Mouse (Mus musculus) liver, adult 2 months (tissue): ENCODE results near the gene Asb16. TPM values are rescaled to one million over a fixed set of nuclear protein-coding genes. Genes with fewer than 3 reads are reported as not detected.

Experiments used
- DNase-seq: peaks from one replicate; pipeline ENCODE4 v3.0.0-alpha.2; 2011; ENCODE audit warnings: low read depth, low spot score; ENCODE audit errors: extremely low read depth
- H3K27ac ChIP-seq: fragments of 200-500 bp; replicated peaks from 2 replicates; pipeline ENCODE4 v1.5.1; 2012; ENCODE audit warnings: low read depth, mild to moderate bottlenecking, control low read depth, inconsistent platforms, low read length; ENCODE audit not compliant: insufficient read depth
- H3K27me3 ChIP-seq: fragments of 200-500 bp; 2 replicates; pipeline ENCODE4 v1.6.1; 2012; ENCODE audit warnings: mild to moderate bottlenecking, moderate library complexity, low read length, inconsistent platforms; ENCODE audit not compliant: control insufficient read depth, insufficient read depth
- H3K36me3 ChIP-seq: fragments of 200-500 bp; 2 replicates; pipeline ENCODE4 v1.6.1; 2012; ENCODE audit warnings: low read length, inconsistent platforms; ENCODE audit not compliant: control insufficient read depth, insufficient read depth
- H3K4me1 ChIP-seq: fragments of 200-500 bp; 2 replicates; pipeline ENCODE4 v1.6.1; 2011; ENCODE audit warnings: low read length; ENCODE audit not compliant: control insufficient read depth, insufficient read depth
- H3K4me3 ChIP-seq: fragments of 200-500 bp; 2 replicates; pipeline ENCODE4 v1.5.1; 2011; ENCODE audit warnings: low read depth, mild to moderate bottlenecking, control low read depth, low read length, moderate library complexity; ENCODE audit not compliant: insufficient read depth
- H3K79me2 ChIP-seq: fragments of 200-500 bp; 2 replicates; pipeline ENCODE4 v1.6.1; 2012; ENCODE audit warnings: inconsistent platforms, mild to moderate bottlenecking, low read length, moderate library complexity; ENCODE audit not compliant: control insufficient read depth, insufficient read depth
- H3K9ac ChIP-seq: fragments of 200-500 bp; 2 replicates; pipeline ENCODE4 v1.6.1; 2012; ENCODE audit warnings: low read depth, mild to moderate bottlenecking, control low read depth, inconsistent platforms, low read length
- CTCF ChIP-seq: fragments of 200-500 bp; IDR thresholded peaks from 2 replicates; pipeline ENCODE4 v1.5.1; 2011; ENCODE audit warnings: low read depth, low read length, control low read depth
- POLR2A ChIP-seq: fragments of 200-500 bp; IDR thresholded peaks from 2 replicates; pipeline ENCODE4 v1.6.1; 2011; ENCODE audit warnings: low read length, control low read depth; ENCODE audit not compliant: insufficient read depth; ENCODE audit errors: extremely low read depth
- WGBS: fragments of 180-500 bp; shearing (Covaris S2); methylation state at CpG from one replicate; pipeline ENCODE4 v1.1.7; 2018; 5-methylcytosine and 5-hydroxymethylcytosine counted together
- polyA plus RNA-seq: library from polyadenylated mRNA; depleted of rRNA; stranded (reverse); fragments of >200 nt; gene quantifications from 2 replicates; pipeline ENCODE4 v1.2.3, GENCODE M21; 2012
- total RNA-seq: library from RNA; depleted of rRNA; stranded (reverse); fragments of >200 nt; gene quantifications from 2 replicates; pipeline ENCODE4 v1.2.3, GENCODE M21; 2014

Asb16 gene
- total and polyA plus RNA-seq, 2 experiments: 0.09 to 0.20 TPM

GRCm38 (mm10) chr11:102294887-102295597, 26.5 kb downstream of the Asb16 start:
- 81% methylated on average over 12 of the region's 12 CpGs for WGBS
- Histone ChIP-seq H3K27me3 (no peaks in the 10 kb centered on the region), H3K27ac (peak overlapping the region; percentile 85), H3K4me3 (peak overlapping the region; percentile 92), H3K79me2 (peaks cover 16% of the 10 kb centered on the region; the same call in 1 of the 2 replicates), H3K4me1 (peaks cover 14% of the 10 kb centered on the region), H3K9ac (peak overlapping the region; percentile 96), H3K36me3 (peaks cover 12% of the 10 kb centered on the region)
- no peak for DNase-seq
- no peak for TF ChIP-seq POLR2A
- TF ChIP-seq CTCF: no peak

DNA sequence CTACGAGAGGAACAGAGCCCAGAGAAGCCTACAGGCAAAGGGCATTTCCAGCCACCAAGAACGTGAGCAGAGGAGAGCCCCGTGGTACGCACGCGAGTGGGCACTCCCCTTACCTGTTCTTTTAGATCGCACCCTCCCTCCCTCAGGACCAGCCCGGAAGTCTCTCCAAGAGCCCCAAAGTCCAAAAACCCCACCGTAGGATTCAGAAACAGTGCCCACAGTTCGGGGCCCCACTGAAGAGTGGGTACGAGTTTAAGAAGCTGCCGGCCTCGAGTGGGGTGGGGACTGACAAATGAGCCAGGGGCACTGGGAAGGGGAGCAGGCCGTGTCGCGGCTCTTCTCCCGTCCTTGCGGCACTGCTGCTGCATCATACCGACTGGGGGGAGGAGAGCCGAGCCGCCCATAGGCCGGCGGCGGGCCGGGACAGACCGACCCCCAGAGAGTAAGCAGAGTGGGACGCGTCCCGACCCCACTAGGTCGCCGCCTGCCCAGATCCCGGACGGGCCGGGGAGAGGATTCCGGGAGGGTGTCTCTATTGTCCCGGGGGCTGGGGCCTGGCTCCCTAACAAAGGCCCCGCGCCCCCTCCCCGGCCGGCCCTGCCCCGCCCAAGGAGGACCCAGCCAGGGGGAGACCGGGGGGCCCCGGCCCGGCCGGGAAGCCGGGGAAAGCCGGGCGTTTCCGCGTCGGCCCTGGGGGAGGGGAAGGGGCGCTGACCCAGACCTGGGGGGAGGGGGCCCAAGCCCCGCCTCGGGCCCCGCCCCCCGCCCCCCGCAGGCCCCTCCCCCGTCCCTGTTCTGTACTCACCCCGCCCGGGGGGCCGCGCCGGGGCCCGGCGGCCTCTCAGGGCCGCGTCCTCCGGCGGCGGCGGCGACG, 27.3 kb downstream of the Asb16 start:
- DNase-seq: no peak
- peaks cover 16% of the 10 kb centered on the region; the same call in 1 of the 2 replicates for H3K79me2 ChIP-seq

GRCm38 (mm10) chr11:102296491-102297472, 28.2 kb downstream of the Asb16 start, which contains the start of gene Atxn7l3:
TSS of gene Atxn7l3 (minus strand) at chr11:102296631.
- H3K36me3 ChIP-seq: peaks cover 6% of the 10 kb centered on the region; the same call in 1 of the 2 replicates
- TF ChIP-seq CTCF (no peak), POLR2A (peak; percentile 90)
- peak within 1 kb of the TSS; percentile 92 for H3K4me3 ChIP-seq
- H3K9ac ChIP-seq: peak within 1 kb of the TSS; percentile 96
- H3K27ac ChIP-seq: peak within 1 kb of the TSS; percentile 92
- H3K79me2 ChIP-seq: peaks cover 16% of the 10 kb centered on the region; the same call in 1 of the 2 replicates
- peaks cover 14% of the 10 kb centered on the region for H3K4me1 ChIP-seq
- DNase-seq: peak; percentile 90
- under 1% methylated on average over 94 of the region's 125 CpGs for WGBS
- H3K27me3 ChIP-seq: no peaks in the 10 kb centered on the region

More for the DNA sequence above, 27.3 kb downstream of the Asb16 start:
- H3K4me3 ChIP-seq: peak overlapping the region; percentile 92
- peak; percentile 24; the same call in 1 of the 2 replicates for TF ChIP-seq POLR2A
- no peak for TF ChIP-seq CTCF
- H3K27ac ChIP-seq: peak overlapping the region; percentile 85
- no peaks in the 10 kb centered on the region for H3K27me3 ChIP-seq
- peaks cover 12% of the 10 kb centered on the region for H3K36me3 ChIP-seq
- H3K9ac ChIP-seq: peak overlapping the region; percentile 96
- under 1% methylated on average over 42 of the region's 73 CpGs for WGBS
- H3K4me1 ChIP-seq: peaks cover 14% of the 10 kb centered on the region

- Histone ChIP-seq H3K36me3 (peaks cover 1% of the 10 kb centered on the region; the same call in 1 of the 2 replicates), H3K27me3 (no peaks in the 10 kb centered on the region), H3K9ac (peak overlapping the region; percentile 69), H3K27ac (peak overlapping the region; percentile 92), H3K4me3 (peak overlapping the region; percentile 57), H3K4me1 (peaks cover 14% of the 10 kb centered on the region), H3K79me2 (peaks cover 16% of the 10 kb centered on the region; the same call in 1 of the 2 replicates)
- no peak for DNase-seq
- TF ChIP-seq POLR2A (no peak), CTCF (no peak)
- 23% methylated on average over 27 of the region's 27 CpGs for WGBS
Observed at GRCm38 (mm10) chr11:102297577-102298556, 29.3 kb downstream of the Asb16 start.
